Mouse (Mus musculus): ENCODE results near the gene Rtel1. TPM values are rescaled to one million over a fixed set of nuclear protein-coding genes. Genes with fewer than 3 reads are reported as not detected.
"Not testable (repeated sequence)": the region's sequence is repeated elsewhere in the genome, so short reads cannot be mapped to it uniquely, and the experiment has no call there.

Rtel1 gene
- polyA plus RNA-seq, 1 experiment from 2014 or later, result 52.5 TPM

- peak overlapping the region; percentile 65 for H3K4me3 ChIP-seq (ENCODE audit: low read depth, low read length)
- H3K4me1 ChIP-seq (ENCODE audit: control insufficient read depth, insufficient read depth, low read length), result no peaks in the 10 kb centered on the region
- H3K36me3 ChIP-seq (replicated peaks; ENCODE audit: control insufficient read depth, insufficient read depth, low read depth, low read length), result no peaks in the 10 kb centered on the region; the same call in 1 of the 2 replicates
- H3K27ac ChIP-seq (replicated peaks; ENCODE audit: low read depth, low read length), result peak overlapping the region; percentile 92
- WGBS, result 1% methylated on average over 41 of the region's 71 CpGs
- H3K27me3 ChIP-seq (ENCODE audit: control insufficient read depth, insufficient read depth, low read length), result no peaks in the 10 kb centered on the region
- ATAC-seq (replicated peaks; ENCODE audit: insufficient number of reproducible peaks, low FRiP score, low TSS enrichment, low read depth) (peak; percentile 75), DNase-seq (ENCODE audit: low spot score) (peak; percentile 86)
- H3K9me3 ChIP-seq (replicated peaks; ENCODE audit: control insufficient read depth, low read length), result no peaks in the 10 kb centered on the region
- H3K4me2 ChIP-seq (ENCODE audit: low read depth, low read length), result peak overlapping the region; percentile 44
- peak overlapping the region; percentile 85 for H3K9ac ChIP-seq (replicated peaks; ENCODE audit: low read length)
Observed at GRCm38 (mm10) chr2:181287338-181287957, 32.1 kb upstream of the Rtel1 start.

GRCm38 (mm10) chr2:181287958-181288350, 31.6 kb upstream of the Rtel1 start, which contains the start of gene Gmeb2:
Gene Gmeb2, minus strand, starts transcription at chr2:181288035.
- H3K36me3 ChIP-seq (replicated peaks; ENCODE audit: control insufficient read depth, insufficient read depth, low read depth, low read length); H3K4me1 ChIP-seq (ENCODE audit: control insufficient read depth, insufficient read depth, low read length); H3K9me3 ChIP-seq (replicated peaks; ENCODE audit: control insufficient read depth, low read length); H3K27me3 ChIP-seq (ENCODE audit: control insufficient read depth, insufficient read depth, low read length): not testable (repeated sequence)
- peak; percentile 98 for DNase-seq (ENCODE audit: low spot score)
- peak; percentile 95 for ATAC-seq (replicated peaks; ENCODE audit: insufficient number of reproducible peaks, low FRiP score, low TSS enrichment, low read depth)
- peak within 1 kb of the TSS; percentile 45 for H3K4me2 ChIP-seq (ENCODE audit: low read depth, low read length)
- peak within 1 kb of the TSS; percentile 85 for H3K9ac ChIP-seq (replicated peaks; ENCODE audit: low read length)
- peak within 1 kb of the TSS; percentile 92 for H3K27ac ChIP-seq (replicated peaks; ENCODE audit: low read depth, low read length)
- WGBS, result under 1% methylated on average over 34 of the region's 38 CpGs
- peak within 1 kb of the TSS; percentile 65 for H3K4me3 ChIP-seq (ENCODE audit: low read depth, low read length)

GRCm38 (mm10) chr2:181288691-181289090, 30.8 kb upstream of the Rtel1 start:
- Histone ChIP-seq H3K27me3 (ENCODE audit: control insufficient read depth, insufficient read depth, low read length) (no peaks in the 10 kb centered on the region), H3K9ac (replicated peaks; ENCODE audit: low read length) (peak overlapping the region; percentile 51; the same call in 1 of the 2 replicates), H3K9me3 (replicated peaks; ENCODE audit: control insufficient read depth, low read length) (no peaks in the 10 kb centered on the region), H3K4me2 (ENCODE audit: low read depth, low read length) (peak overlapping the region; percentile 45), H3K36me3 (replicated peaks; ENCODE audit: control insufficient read depth, insufficient read depth, low read depth, low read length) (no peaks in the 10 kb centered on the region), H3K4me1 (ENCODE audit: control insufficient read depth, insufficient read depth, low read length) (no peaks in the 10 kb centered on the region), H3K4me3 (ENCODE audit: low read depth, low read length) (peak overlapping the region; percentile 65; the same call in 1 of the 2 replicates), H3K27ac (replicated peaks; ENCODE audit: low read depth, low read length) (no peak overlapping the region)
- 88% methylated on average over 3 of the region's 3 CpGs for WGBS
- no peak for DNase-seq (ENCODE audit: low spot score)
- no peak for ATAC-seq (replicated peaks; ENCODE audit: insufficient number of reproducible peaks, low FRiP score, low TSS enrichment, low read depth)

- no peak overlapping the region for H3K9ac ChIP-seq (replicated peaks; ENCODE audit: low read length)
- H3K4me3 ChIP-seq (ENCODE audit: low read depth, low read length), result no peak overlapping the region
- no peaks in the 10 kb centered on the region for H3K9me3 ChIP-seq (replicated peaks; ENCODE audit: control insufficient read depth, low read length)
- WGBS, result 62% methylated on average over 1 of the region's 1 CpGs
- ATAC-seq (replicated peaks; ENCODE audit: insufficient number of reproducible peaks, low FRiP score, low TSS enrichment, low read depth) (no peak), DNase-seq (ENCODE audit: low spot score) (no peak)
- H3K27me3 ChIP-seq (ENCODE audit: control insufficient read depth, insufficient read depth, low read length), result no peaks in the 10 kb centered on the region
- no peaks in the 10 kb centered on the region for H3K4me1 ChIP-seq (ENCODE audit: control insufficient read depth, insufficient read depth, low read length)
- no peak overlapping the region for H3K27ac ChIP-seq (replicated peaks; ENCODE audit: low read depth, low read length)
- H3K4me2 ChIP-seq (ENCODE audit: low read depth, low read length), result no peak overlapping the region
- no peaks in the 10 kb centered on the region for H3K36me3 ChIP-seq (replicated peaks; ENCODE audit: control insufficient read depth, insufficient read depth, low read depth, low read length)
Observed at GRCm38 (mm10) chr2:181290937-181291336, 28.6 kb upstream of the Rtel1 start.

GRCm38 (mm10) chr2:181302041-181302440, 17.5 kb upstream of the Rtel1 start:
- DNase-seq (ENCODE audit: low spot score) (peak; percentile 72), ATAC-seq (replicated peaks; ENCODE audit: insufficient number of reproducible peaks, low FRiP score, low TSS enrichment, low read depth) (no peak)
- Histone ChIP-seq H3K4me3 (ENCODE audit: low read depth, low read length) (no peak overlapping the region), H3K36me3 (replicated peaks; ENCODE audit: control insufficient read depth, insufficient read depth, low read depth, low read length) (no peaks in the 10 kb centered on the region), H3K4me2 (ENCODE audit: low read depth, low read length) (no peak overlapping the region), H3K27me3 (ENCODE audit: control insufficient read depth, insufficient read depth, low read length) (peaks cover 7% of the 10 kb centered on the region), H3K4me1 (ENCODE audit: control insufficient read depth, insufficient read depth, low read length) (no peaks in the 10 kb centered on the region), H3K9me3 (replicated peaks; ENCODE audit: control insufficient read depth, low read length) (no peaks in the 10 kb centered on the region), H3K27ac (replicated peaks; ENCODE audit: low read depth, low read length) (no peak overlapping the region), H3K9ac (replicated peaks; ENCODE audit: low read length) (no peak overlapping the region)
- WGBS, result 29% methylated on average over 3 of the region's 3 CpGs

GRCm38 (mm10) chr2:181304944-181305343, 14.6 kb upstream of the Rtel1 start:
- no peaks in the 10 kb centered on the region for H3K4me1 ChIP-seq (ENCODE audit: control insufficient read depth, insufficient read depth, low read length)
- H3K9ac ChIP-seq (replicated peaks; ENCODE audit: low read length), result no peak overlapping the region
- no peak for ATAC-seq (replicated peaks; ENCODE audit: insufficient number of reproducible peaks, low FRiP score, low TSS enrichment, low read depth)
- no peak overlapping the region for H3K4me2 ChIP-seq (ENCODE audit: low read depth, low read length)
- WGBS, result 81% methylated on average over 1 of the region's 1 CpGs
- no peak overlapping the region for H3K27ac ChIP-seq (replicated peaks; ENCODE audit: low read depth, low read length)
- H3K4me3 ChIP-seq (ENCODE audit: low read depth, low read length), result no peak overlapping the region
- DNase-seq (ENCODE audit: low spot score), result no peak
- H3K36me3 ChIP-seq (replicated peaks; ENCODE audit: control insufficient read depth, insufficient read depth, low read depth, low read length), result no peaks in the 10 kb centered on the region
- no peaks in the 10 kb centered on the region for H3K9me3 ChIP-seq (replicated peaks; ENCODE audit: control insufficient read depth, low read length)
- H3K27me3 ChIP-seq (ENCODE audit: control insufficient read depth, insufficient read depth, low read length), result peaks cover 7% of the 10 kb centered on the region

GRCm38 (mm10) chr2:181307144-181307804, 12.3 kb upstream of the Rtel1 start:
- ATAC-seq (replicated peaks; ENCODE audit: insufficient number of reproducible peaks, low FRiP score, low TSS enrichment, low read depth) (no peak; the same call in 1 of the 2 replicates), DNase-seq (ENCODE audit: low spot score) (peak; percentile 77)
- Histone ChIP-seq H3K4me2 (ENCODE audit: low read depth, low read length) (no peak overlapping the region), H3K9ac (replicated peaks; ENCODE audit: low read length) (no peak overlapping the region), H3K27ac (replicated peaks; ENCODE audit: low read depth, low read length) (no peak overlapping the region), H3K4me3 (ENCODE audit: low read depth, low read length) (no peak overlapping the region), H3K36me3 (replicated peaks; ENCODE audit: control insufficient read depth, insufficient read depth, low read depth, low read length) (no peaks in the 10 kb centered on the region), H3K4me1 (ENCODE audit: control insufficient read depth, insufficient read depth, low read length) (no peaks in the 10 kb centered on the region), H3K9me3 (replicated peaks; ENCODE audit: control insufficient read depth, low read length) (no peaks in the 10 kb centered on the region), H3K27me3 (ENCODE audit: control insufficient read depth, insufficient read depth, low read length) (peaks cover 9% of the 10 kb centered on the region)
- 9% methylated on average over 30 of the region's 30 CpGs for WGBS

- Histone ChIP-seq H3K4me2 (ENCODE audit: low read depth, low read length) (no peak overlapping the region), H3K27ac (replicated peaks; ENCODE audit: low read depth, low read length) (no peak overlapping the region), H3K27me3 (ENCODE audit: control insufficient read depth, insufficient read depth, low read length) (peaks cover 27% of the 10 kb centered on the region), H3K36me3 (replicated peaks; ENCODE audit: control insufficient read depth, insufficient read depth, low read depth, low read length) (no peaks in the 10 kb centered on the region), H3K9me3 (replicated peaks; ENCODE audit: control insufficient read depth, low read length) (no peaks in the 10 kb centered on the region), H3K4me1 (ENCODE audit: control insufficient read depth, insufficient read depth, low read length) (no peaks in the 10 kb centered on the region; the same call in 1 of the 2 replicates), H3K9ac (replicated peaks; ENCODE audit: low read length) (no peak overlapping the region), H3K4me3 (ENCODE audit: low read depth, low read length) (no peak overlapping the region)
- DNase-seq (ENCODE audit: low spot score), result no peak
- WGBS, result 73% methylated on average over 3 of the region's 3 CpGs
- ATAC-seq (replicated peaks; ENCODE audit: insufficient number of reproducible peaks, low FRiP score, low TSS enrichment, low read depth), result no peak
Observed at GRCm38 (mm10) chr2:181312435-181312834, 7.1 kb upstream of the Rtel1 start.
